Mouse (Mus musculus): ENCODE data around the gene Tex45.
A peak's percentile ranks its signal among the peaks of the same experiment; 100 is the strongest.

Tex45 gene

GRCm38 (mm10) chr8:3492901-3493844 lies 22.5 kb downstream of the Tex45 start, which contains the start of gene Zfp358:
TSS of gene Zfp358 (plus strand) at chr8:3493138.
- DNase-seq: peak; percentile 82

- no peak for DNase-seq
Measured at GRCm38 (mm10) chr8:3493845-3494208, 23.2 kb downstream of the Tex45 start.

DNA sequence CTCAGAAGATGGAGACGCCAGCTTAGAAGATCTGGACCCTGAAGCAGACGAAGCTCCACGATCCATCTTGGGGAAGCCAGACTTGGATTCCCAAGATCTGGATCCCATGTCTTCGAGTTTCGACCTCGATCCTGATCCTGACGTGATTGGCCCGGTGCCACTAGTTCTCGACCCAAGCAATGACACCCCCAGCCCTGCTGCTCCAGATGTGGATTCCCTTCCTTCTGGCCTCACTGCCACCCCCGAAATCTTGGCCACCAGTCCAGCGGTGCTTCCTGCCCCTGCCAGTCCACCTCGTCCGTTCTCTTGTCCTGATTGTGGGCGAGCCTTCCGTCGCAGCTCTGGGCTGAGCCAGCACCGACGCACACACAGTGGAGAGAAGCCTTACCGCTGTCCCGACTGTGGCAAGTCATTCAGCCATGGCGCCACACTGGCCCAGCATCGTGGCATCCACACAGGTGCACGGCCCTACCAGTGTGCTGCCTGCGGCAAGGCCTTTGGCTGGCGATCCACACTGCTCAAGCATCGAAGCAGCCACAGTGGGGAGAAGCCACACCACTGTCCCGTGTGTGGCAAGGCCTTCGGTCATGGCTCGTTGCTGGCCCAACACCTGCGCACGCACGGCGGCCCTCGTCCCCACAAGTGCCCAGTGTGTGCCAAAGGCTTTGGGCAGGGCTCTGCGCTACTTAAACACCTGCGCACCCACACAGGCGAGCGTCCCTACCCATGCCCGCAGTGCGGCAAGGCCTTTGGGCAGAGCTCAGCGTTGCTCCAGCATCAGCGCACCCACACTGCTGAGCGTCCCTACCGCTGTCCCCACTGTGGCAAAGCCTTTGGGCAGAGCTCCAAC lies 25.1 kb downstream of the Tex45 start:
- DNase-seq: no peak

- DNase-seq: no peak
Measured at GRCm38 (mm10) chr8:3496428-3496748, 25.7 kb downstream of the Tex45 start.

DNA sequence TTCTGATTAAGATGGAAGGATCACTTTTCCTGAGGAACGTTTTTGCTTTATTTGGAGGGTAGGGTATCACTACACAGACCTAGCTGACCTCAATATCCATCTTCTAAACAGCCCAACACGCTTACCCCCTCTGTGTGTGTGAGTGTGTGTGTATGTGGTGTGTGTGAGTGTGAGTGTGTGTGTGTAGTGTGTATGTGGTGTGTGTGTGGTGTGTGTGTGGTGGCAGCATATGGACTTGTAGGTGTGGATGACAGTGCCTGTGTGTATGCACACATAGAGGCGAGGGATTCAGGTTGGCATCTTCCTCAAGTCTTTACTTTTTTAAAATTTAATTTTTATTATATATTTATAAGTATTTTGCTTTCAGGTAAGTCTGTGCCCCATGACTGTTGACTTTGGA lies 27.9 kb downstream of the Tex45 start:
- DNase-seq: no peak

DNA sequence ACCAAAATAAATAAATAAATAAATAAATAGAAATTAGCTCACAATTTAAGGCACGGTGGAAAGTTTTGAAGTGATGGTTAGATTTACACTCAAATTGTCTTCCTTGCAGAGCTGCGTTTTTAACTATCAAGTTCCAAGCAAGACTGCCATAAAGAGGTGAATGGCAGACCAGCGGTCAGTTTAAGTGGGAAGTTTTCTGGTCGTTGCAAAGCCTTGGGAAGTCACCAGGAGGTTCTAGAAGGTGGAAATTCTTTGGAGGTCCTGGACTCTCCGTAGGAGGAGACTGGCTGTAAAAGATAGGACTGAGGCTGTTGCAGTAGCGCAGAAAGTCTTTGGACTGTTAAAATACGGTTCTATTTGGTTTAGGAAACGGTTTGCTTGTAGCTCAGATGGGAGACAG lies 29.1 kb downstream of the Tex45 start:
- DNase-seq: no peak

- peak; percentile 98 for DNase-seq
Measured at GRCm38 (mm10) chr8:3500235-3501090, 29.8 kb downstream of the Tex45 start, which contains the start of gene Mcoln1. TSS of gene Mcoln1 (plus strand) at chr8:3500457.

DNA sequence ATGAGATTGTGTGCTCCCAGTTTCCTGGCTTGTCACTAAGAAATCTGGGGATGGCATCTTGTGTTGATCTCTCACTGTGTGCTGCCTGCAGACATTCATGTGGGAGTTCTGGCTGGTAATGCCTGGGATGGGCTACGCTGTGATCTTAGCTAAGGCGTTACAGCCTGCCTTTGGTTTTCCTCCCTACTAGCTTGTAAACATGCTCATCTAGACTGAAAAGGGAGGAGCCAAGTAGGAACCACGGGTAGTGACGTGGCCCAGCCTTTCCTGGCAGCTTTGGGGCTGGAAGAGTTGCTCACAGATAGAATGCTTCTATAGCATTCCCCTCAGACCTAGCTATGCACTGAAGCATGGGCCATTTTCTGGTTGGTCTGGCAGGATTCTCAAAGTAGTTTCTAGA lies 31.6 kb downstream of the Tex45 start:
- no peak for DNase-seq

- no peak for DNase-seq
Measured at GRCm38 (mm10) chr8:3507979-3508754, 37.5 kb downstream of the Tex45 start.

GRCm38 (mm10) chr8:3514681-3515247 lies 44.1 kb downstream of the Tex45 start:
- peak; percentile 19 for DNase-seq

DNA sequence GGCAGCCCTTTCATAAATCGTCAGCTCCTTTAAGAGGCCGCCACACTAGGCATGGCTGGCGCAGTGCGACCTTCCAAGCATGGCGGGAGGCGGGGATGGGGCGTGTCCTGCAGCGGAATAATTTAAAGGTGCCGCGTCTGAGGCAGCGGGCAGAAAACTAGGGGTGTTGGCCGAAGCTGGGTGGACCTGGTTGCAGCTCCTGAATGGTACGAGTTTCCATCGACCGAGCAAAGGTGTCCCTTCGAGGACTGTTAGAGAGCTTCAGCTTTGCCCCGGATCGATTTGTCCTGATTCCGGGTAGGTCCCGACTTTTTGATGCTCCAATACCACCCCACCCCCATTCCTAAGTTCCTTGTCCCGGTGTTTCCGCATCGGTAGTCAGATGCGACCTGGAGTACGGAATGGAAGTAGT lies 44.6 kb downstream of the Tex45 start, which contains the start of gene Pnpla6:
Pnpla6 (plus strand) TSS at position 125 of the 412 bp plus-strand sequence.
- DNase-seq: peak; percentile 91

GRCm38 (mm10) chr8:3515771-3516417 lies 45.2 kb downstream of the Tex45 start:
- DNase-seq: peak; percentile 45

GRCm38 (mm10) chr8:3516450-3517116 lies 45.9 kb downstream of the Tex45 start:
- peak; percentile 94 for DNase-seq

- DNase-seq: no peak
Measured at GRCm38 (mm10) chr8:3517117-3517495, 46.4 kb downstream of the Tex45 start.

DNA sequence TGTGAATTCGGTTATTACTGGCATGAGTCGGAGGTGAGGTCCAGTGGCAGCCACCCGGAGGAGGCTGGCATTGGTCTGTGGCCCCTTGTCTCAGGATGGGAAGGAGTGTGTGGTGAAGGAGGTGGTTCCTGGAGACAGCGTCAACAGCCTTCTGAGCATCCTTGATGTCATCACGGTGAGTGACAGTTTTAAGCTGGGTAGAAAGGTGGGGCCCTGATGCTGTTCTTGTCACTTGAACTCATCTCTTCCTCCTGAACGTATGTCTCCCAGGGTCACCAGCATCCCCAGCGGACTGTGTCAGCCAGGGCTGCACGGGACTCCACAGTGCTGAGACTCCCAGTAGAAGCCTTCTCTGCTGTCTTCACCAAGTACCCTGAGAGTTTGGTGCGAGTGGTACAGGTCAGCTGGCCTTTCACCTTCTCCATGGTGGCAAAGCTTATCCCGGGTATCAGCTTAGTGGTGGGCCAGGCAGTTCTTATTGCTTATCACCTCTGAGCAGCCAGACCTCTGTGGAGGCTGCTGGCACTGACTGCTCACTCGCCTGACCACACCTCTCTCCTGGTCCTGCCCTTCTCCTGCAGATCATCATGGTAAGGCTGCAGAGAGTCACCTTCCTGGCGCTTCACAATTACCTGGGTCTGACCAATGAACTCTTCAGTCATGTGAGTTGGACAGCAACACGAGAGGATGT lies 51.5 kb downstream of the Tex45 start:
- DNase-seq: no peak

- DNase-seq: no peak
Measured at GRCm38 (mm10) chr8:3530816-3531215, 60.2 kb downstream of the Tex45 start.

DNA sequence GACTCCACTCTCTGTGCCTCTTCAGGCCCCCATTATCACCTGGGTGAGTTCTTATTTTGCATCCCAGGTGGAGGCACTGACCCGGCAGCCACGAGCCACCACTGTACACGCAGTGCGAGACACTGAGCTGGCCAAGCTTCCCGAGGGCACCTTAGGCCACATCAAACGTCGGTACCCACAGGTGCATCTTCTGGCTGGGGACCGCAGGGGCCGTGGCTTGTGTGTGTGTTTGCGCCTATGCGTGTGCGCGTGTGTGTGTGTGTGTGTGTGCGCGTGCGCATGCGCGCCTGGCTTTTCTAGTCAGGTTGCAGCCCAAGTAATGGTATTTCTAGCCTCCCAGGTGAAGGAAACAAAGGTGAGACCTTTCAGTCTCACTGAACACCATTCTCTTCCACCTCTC lies 61.3 kb downstream of the Tex45 start:
- no peak for DNase-seq

GRCm38 (mm10) chr8:3536053-3536841 lies 65.6 kb downstream of the Tex45 start:
- peak; percentile 36 for DNase-seq

All from thymus, postnatal 14 days (tissue).